Mouse (Mus musculus) ES-E14 (cell line): ENCODE measurements around the gene Magi1.

Experiments
- CHD2 ChIP-seq: IDR thresholded peaks from 2 replicates; pipeline ENCODE4 v1.6.1; 2014; ENCODE audit warnings: mild to moderate bottlenecking, low read depth, low read length, inconsistent platforms
- HCFC1 ChIP-seq: IDR thresholded peaks from 2 replicates; pipeline ENCODE4 v1.6.1; 2012; ENCODE audit warnings: low read length, inconsistent platforms, borderline replicate concordance; ENCODE audit not compliant: insufficient read depth
- MAFK ChIP-seq: IDR thresholded peaks from 2 replicates; pipeline ENCODE4 v1.6.1; 2014; ENCODE audit warnings: mild to moderate bottlenecking, low read depth, low read length, inconsistent platforms; ENCODE audit not compliant: insufficient read depth
- ZC3H11A ChIP-seq: IDR thresholded peaks from 2 replicates; pipeline ENCODE4 v1.6.1; 2012; ENCODE audit warnings: low read depth, mild to moderate bottlenecking, inconsistent platforms, low read length, borderline replicate concordance

DNA sequence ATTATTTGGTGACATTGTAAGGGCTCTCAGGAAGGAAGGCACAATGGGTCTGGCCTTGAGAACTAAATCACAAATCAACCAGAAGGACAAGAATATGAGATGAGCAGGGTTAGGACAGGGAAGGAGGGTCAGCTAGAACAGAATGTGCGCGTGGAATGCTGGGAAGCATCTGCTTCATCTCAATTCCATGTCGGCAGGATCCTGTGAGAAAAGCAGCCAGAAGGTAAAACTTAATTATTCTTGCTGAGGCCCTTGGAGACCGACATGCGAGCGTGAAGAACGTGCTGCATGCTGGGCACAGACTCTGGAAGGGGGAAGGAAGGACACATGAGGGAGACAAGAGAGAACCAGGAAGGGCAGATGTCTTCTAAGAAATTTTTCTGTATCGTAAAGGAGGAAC, 302.5 kb downstream of the Magi1 start:
- no peak for TF ChIP-seq CHD2
- TF ChIP-seq HCFC1 = no peak
- no peak for TF ChIP-seq MAFK
- TF ChIP-seq ZC3H11A = no peak
